Mouse (Mus musculus) forebrain, embryonic 14.5 days (tissue): ENCODE measurements around the gene Phf13. TPM values are rescaled to one million over a fixed set of nuclear protein-coding genes. Genes with fewer than 3 reads are reported as not detected.

Source experiments
- ATAC-seq: fragments of 200-750 bp; cut with Nextera tagmentation; 2 replicates; pipeline ENCODE4 v1.8.0; 2017; ENCODE audit warnings: mild to moderate bottlenecking, moderate library complexity
- DNase-seq: peaks from one replicate; pipeline ENCODE4 v3.0.0-alpha.2; 2015; ENCODE audit warnings: low spot score
- H3K27ac ChIP-seq: fragments of 300-500 bp; sonication (generic); 2 replicates; pipeline ENCODE4 v1.5.1; 2014; ENCODE audit warnings: low read depth, mild to moderate bottlenecking, control low read depth, low read length, moderate library complexity
- H3K27me3 ChIP-seq: fragments of 300-500 bp; sonication (generic); replicated peaks from 2 replicates; pipeline ENCODE4 v1.6.1; 2014; ENCODE audit warnings: low read length, control low read depth, mixed read lengths; ENCODE audit not compliant: control insufficient read depth, insufficient read depth
- H3K36me3 ChIP-seq: fragments of 300-500 bp; sonication (generic); 2 replicates; pipeline ENCODE4 v1.6.1; 2014; ENCODE audit warnings: low read length, control low read depth; ENCODE audit not compliant: control insufficient read depth, insufficient read depth
- H3K4me1 ChIP-seq: fragments of 300-500 bp; sonication (generic); 2 replicates; pipeline ENCODE4 v1.6.1; 2014; ENCODE audit warnings: antibody characterized with exemption, low read length, control low read depth; ENCODE audit not compliant: control insufficient read depth, insufficient read depth
- H3K4me2 ChIP-seq: fragments of 300-500 bp; sonication (generic); 2 replicates; pipeline ENCODE4 v1.6.1; 2014; ENCODE audit warnings: mild to moderate bottlenecking, control low read depth, low read length
- H3K4me3 ChIP-seq: fragments of 300-500 bp; sonication (generic); 2 replicates; pipeline ENCODE4 v1.5.1; 2014; ENCODE audit warnings: low read depth, low read length, control low read depth
- H3K9ac ChIP-seq: fragments of 300-500 bp; sonication (generic); 2 replicates; pipeline ENCODE4 v1.6.1; 2014; ENCODE audit warnings: mild to moderate bottlenecking, low read length, control low read depth, moderate library complexity
- H3K9me3 ChIP-seq: fragments of 300-500 bp; sonication (generic); replicated peaks from 2 replicates; pipeline ENCODE4 v1.6.1; 2016; ENCODE audit warnings: low read length, control low read depth, mixed read lengths; ENCODE audit not compliant: control insufficient read depth
- WGBS: fragments of 180-500 bp; shearing (Covaris S2); extraction: QIAGEN DNeasy Blood & Tissue Kit; methylation state at CpG from one replicate; pipeline ENCODE4 v1.1.7; 2014; 5-methylcytosine and 5-hydroxymethylcytosine counted together
- polyA plus RNA-seq: library from polyadenylated mRNA; unstranded; fragments of >200 nt; fragmentation: Nextera tagmentation; extraction: Ambion mirVana; gene quantifications from 2 replicates; pipeline ENCODE4 v1.2.1, GENCODE M21; 2014

Gene Phf13
- polyA plus RNA-seq, 1 experiment from 2014 or later, result 11.8 TPM

DNA sequence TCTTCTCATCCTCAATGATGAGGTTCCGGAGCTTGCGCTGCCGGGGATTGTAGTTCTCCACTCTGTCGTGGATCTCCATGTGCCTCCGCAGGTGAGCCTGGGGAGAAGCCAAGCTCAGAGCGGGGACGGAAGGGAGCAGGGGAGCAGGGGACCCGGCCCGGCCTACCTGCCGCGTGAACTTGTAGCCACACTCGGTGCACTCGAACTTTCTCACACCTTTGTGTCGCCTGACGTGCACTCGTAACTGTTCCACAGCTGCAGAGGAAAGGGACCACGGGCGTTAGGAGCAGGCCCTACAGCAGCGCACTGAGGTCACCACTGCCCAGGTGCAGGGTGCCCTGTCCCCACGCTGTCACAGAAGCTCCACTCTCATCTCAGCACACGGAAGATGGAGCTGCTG lies 24.0 kb upstream of the Phf13 start:
- DNase-seq (no peak), ATAC-seq (no peak)
- H3K27me3 ChIP-seq, result no peaks in the 10 kb centered on the region
- H3K27ac ChIP-seq, result no peak overlapping the region
- no peak overlapping the region for H3K9ac ChIP-seq
- H3K4me3 ChIP-seq, result no peak overlapping the region
- no peaks in the 10 kb centered on the region for H3K4me1 ChIP-seq
- no peaks in the 10 kb centered on the region for H3K9me3 ChIP-seq
- WGBS, result 94% methylated on average over 21 of the region's 21 CpGs
- H3K36me3 ChIP-seq, result peaks cover 59% of the 10 kb centered on the region
- no peak overlapping the region for H3K4me2 ChIP-seq

DNA sequence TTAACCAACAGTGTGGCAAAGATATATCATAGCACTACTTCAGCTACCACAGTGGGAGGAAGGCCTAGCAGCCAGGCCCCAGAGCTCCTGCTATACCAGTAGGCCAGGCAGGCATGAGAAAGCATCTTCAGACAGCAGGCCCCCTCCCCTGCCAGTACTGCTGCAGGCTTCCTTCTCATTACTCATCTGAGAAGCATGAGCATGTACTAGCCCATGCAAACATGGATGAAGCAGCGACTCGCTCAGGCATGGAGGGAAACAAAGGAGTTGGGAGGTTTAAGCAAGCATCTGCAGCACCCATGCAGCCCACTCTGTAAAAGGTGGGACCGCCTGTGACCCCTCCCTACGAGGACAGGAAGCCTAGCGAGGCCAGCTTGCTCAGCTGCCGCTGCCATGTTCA lies 23.0 kb upstream of the Phf13 start:
- H3K4me2 ChIP-seq, result no peak overlapping the region
- no peak overlapping the region for H3K4me3 ChIP-seq
- ATAC-seq, result no peak
- H3K4me1 ChIP-seq, result no peaks in the 10 kb centered on the region
- DNase-seq, result no peak
- no peaks in the 10 kb centered on the region for H3K9me3 ChIP-seq
- 88% methylated on average over 6 of the region's 6 CpGs for WGBS
- peaks cover 59% of the 10 kb centered on the region for H3K36me3 ChIP-seq
- H3K27ac ChIP-seq, result no peak overlapping the region
- no peak overlapping the region for H3K9ac ChIP-seq
- no peaks in the 10 kb centered on the region for H3K27me3 ChIP-seq

DNA sequence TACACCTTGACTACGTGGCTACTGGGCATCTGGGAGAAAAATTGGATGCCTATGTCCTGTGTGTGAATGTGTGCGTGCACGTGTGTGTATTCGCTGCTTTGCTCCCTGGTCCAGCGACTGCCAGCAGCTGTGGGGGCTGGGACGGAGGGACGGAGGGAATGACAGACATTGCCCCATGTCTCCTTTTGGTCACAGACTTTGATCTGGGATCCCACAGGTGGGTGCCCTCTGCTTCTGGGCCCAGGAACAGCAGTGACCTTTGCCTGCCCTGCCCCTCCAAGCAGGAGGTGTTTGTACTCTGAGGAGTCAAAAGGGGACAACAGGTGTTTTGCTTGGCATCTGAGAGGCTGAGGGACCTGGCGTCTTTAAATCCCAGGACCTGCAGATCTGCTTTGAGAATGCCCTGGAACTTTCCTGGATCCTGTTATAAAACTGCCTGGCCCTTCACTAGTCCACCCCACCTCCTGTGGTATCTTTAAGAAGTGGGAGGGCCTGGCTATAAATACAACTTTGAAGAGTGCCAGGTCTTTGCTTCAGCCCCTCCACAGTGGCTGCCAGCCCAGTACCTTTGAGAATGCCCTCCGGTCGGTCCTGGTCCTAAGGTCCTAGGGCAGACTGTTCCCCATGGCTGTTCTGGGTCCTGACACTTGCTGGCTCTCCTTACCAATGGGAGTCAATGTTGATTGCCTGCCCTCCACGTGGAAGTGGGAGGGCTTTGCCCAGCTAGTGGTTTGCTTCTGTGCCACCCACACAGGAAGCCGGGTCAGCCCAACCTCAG lies 17.2 kb upstream of the Phf13 start:
- DNase-seq, result no peak
- Histone ChIP-seq H3K9ac (no peak overlapping the region), H3K4me2 (no peak overlapping the region), H3K36me3 (peaks cover 4% of the 10 kb centered on the region; the same call in 1 of the 2 replicates), H3K4me3 (no peak overlapping the region), H3K27me3 (no peaks in the 10 kb centered on the region), H3K9me3 (no peaks in the 10 kb centered on the region), H3K4me1 (peaks cover 13% of the 10 kb centered on the region), H3K27ac (no peak overlapping the region)
- no peak for ATAC-seq
- WGBS, result 82% methylated on average over 12 of the region's 12 CpGs

DNA sequence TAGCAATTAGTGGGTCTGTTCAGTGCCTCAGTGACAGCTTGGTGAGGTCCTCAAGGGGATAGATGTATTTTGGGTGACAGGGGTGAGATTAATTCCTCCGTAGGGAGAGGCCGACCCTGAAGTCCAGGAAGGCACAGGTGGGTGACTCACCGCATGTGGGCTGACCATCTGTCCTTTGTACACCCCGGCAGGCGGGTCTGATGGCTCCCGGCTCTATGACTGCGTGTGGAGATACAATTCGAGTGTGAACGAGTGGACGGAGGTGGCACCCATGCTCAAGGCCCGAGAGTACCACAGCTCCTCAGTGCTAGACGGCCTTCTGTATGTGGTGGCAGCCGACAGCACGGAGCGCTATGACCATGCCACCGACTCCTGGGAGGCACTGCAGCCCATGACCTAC lies 16.1 kb upstream of the Phf13 start:
- DNase-seq, result no peak
- 91% methylated on average over 16 of the region's 16 CpGs for WGBS

DNA sequence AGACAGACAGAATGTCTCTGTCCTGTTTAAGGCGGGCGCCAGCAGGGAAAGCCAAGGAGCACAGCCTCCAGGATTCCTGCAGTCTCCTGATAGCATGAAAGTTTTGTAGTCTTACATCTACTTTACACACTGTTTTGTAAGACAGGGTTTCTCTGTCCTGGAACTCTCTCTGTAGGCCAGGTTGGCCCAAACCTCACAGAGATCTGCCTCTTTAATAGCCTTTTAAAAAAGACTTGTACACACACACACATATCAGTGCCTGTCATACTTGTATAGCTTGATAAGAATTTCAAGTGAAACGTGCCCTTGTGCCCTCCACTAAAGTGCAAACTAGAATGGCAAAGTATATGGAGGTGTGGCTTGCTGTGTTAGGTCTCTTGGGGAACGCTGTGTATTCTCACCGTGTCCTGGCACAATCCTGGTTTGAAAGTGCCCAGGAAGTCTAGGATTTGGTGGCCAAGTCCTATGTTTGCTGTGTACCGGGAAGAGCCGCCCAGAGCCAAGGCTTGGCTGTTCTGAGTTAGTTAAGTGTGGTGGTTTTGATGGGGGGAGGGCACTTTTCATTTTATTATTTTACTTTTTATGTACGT lies 15.2 kb upstream of the Phf13 start:
- WGBS, result 85% methylated on average over 8 of the region's 8 CpGs
- Histone ChIP-seq H3K27ac (no peak overlapping the region), H3K4me1 (peaks cover 15% of the 10 kb centered on the region), H3K36me3 (peaks cover 4% of the 10 kb centered on the region; the same call in 1 of the 2 replicates), H3K9me3 (no peaks in the 10 kb centered on the region), H3K27me3 (peaks cover 15% of the 10 kb centered on the region), H3K4me3 (0 out of 2 replicates have a peak overlapping the region, but pooled peaks have one; percentile 4), H3K4me2 (peak overlapping the region; percentile 100), H3K9ac (no peak overlapping the region)
- no peak for DNase-seq
- ATAC-seq, result no peak

More for the DNA sequence above, 16.1 kb upstream of the Phf13 start:
- H3K27me3 ChIP-seq, result peaks cover 11% of the 10 kb centered on the region
- no peak overlapping the region for H3K9ac ChIP-seq
- ATAC-seq, result no peak
- H3K36me3 ChIP-seq, result peaks cover 4% of the 10 kb centered on the region; the same call in 1 of the 2 replicates
- H3K9me3 ChIP-seq, result no peaks in the 10 kb centered on the region
- H3K27ac ChIP-seq, result no peak overlapping the region
- no peak overlapping the region for H3K4me2 ChIP-seq
- H3K4me1 ChIP-seq, result peaks cover 15% of the 10 kb centered on the region
- H3K4me3 ChIP-seq, result no peak overlapping the region

DNA sequence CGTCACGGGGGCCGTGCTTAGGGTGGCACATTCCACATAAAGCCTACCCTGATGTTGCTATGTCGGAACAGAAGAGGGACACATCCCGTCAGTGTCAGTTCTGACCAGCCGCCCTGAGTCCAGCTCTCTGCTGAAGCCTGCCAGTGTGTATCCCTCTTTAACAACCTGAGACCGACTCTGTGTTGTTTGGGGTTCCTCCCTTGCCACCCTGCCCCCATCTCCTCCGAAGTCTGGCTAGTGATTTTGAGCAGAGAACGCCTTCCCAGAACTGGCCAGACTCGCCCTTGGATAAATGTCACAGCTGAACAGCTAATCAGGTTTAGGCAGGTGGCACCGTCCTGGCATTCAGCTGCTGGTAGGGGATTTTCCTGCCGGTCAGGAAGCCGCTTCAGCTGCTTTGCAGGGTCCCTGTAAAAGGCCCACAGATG lies 14.7 kb upstream of the Phf13 start:
- Histone ChIP-seq H3K9me3 (no peaks in the 10 kb centered on the region), H3K9ac (no peak overlapping the region), H3K4me2 (peak overlapping the region; percentile 100), H3K36me3 (peaks cover 4% of the 10 kb centered on the region; the same call in 1 of the 2 replicates), H3K4me1 (peaks cover 15% of the 10 kb centered on the region), H3K27ac (no peak overlapping the region), H3K4me3 (peak overlapping the region; percentile 71; the same call in 1 of the 2 replicates), H3K27me3 (peaks cover 15% of the 10 kb centered on the region)
- 7% methylated on average over 13 of the region's 13 CpGs for WGBS
- DNase-seq (no peak), ATAC-seq (no peak)

DNA sequence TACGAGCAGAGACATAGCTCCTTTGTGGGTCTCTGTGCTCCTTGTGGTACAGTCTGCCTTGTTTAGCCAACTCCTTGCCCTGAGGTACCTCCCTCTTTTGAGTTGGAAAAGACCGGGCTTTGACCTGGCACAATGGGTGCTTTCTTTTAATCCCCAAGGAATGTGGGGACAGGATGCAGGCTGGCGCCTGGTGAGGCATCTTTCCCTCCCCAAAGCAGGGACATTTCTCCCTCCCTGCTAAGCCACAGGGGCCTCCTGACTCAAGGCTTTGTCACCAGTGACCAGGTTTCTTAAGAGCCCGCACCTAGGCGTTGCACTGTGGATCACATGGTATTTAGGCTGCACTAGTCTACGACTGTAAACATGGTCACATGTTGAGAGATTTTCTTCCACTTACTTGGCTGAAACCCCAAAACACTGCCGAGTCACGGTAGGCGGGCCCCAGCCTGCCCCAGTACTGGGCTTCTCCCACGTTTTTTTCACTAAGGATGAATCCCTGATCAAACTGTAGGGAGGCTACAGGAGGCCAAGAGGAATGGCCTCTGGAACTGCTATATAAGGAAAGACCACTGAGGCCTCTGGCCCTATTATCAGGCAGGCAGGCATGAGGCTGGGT lies 14.1 kb upstream of the Phf13 start:
- peaks cover 15% of the 10 kb centered on the region for H3K27me3 ChIP-seq
- H3K4me3 ChIP-seq, result peak overlapping the region; percentile 71
- peak overlapping the region; percentile 100 for H3K4me2 ChIP-seq
- peaks cover 15% of the 10 kb centered on the region for H3K4me1 ChIP-seq
- DNase-seq (peak; percentile 33), ATAC-seq (no peak)
- WGBS, result 1% methylated on average over 10 of the region's 10 CpGs
- 0 out of 2 replicates have a peak overlapping the region, but pooled peaks have one; percentile 66 for H3K9ac ChIP-seq
- no peak overlapping the region for H3K27ac ChIP-seq
- H3K9me3 ChIP-seq, result no peaks in the 10 kb centered on the region
- 0 out of 2 replicates have a peak, but pooled peaks cover 1% of the 10 kb centered on the region for H3K36me3 ChIP-seq

DNA sequence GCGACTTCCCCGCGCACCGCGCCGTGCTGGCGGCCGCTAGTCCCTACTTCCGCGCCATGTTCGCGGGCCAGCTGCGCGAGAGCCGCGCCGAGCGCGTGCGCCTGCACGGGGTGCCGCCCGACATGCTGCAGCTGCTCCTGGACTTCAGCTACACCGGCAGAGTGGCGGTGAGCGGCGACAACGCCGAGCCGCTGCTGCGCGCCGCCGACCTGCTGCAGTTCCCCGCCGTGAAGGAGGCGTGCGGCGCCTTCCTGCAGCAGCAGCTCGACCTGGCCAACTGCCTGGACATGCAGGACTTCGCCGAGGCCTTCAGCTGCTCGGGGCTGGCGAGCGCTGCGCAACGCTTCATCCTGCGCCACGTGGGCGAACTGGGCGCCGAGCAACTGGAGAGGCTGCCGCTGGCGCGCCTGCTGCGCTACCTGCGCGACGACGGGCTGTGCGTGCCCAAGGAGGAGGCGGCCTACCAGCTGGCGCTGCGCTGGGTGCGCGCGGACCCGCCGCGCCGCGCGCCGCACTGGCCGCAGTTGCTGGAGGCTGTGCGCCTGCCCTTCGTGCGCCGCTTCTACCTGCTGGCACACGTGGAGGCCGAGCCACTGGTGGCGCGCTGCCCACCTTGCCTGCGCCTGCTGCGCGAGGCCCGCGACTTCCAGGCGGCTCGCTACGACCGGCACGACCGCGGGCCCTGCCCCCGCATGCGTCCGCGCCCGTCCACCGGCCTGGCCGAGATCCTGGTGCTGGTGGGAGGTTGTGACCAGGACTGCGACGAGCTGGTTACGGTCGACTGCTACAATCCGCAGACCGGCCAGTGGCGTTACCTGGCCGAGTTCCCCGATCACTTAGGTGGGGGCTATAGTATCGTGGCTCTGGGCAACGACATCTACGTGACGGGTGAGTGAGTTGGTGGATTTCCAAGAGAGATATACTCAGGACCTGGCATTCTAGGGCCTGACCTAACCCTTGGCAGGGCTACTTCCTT lies 13.3 kb upstream of the Phf13 start:
- Histone ChIP-seq H3K4me3 (peak overlapping the region; percentile 71), H3K36me3 (no peaks in the 10 kb centered on the region), H3K4me1 (peaks cover 15% of the 10 kb centered on the region), H3K9ac (peak overlapping the region; percentile 66), H3K9me3 (no peaks in the 10 kb centered on the region), H3K4me2 (peak overlapping the region; percentile 100), H3K27me3 (peaks cover 15% of the 10 kb centered on the region), H3K27ac (peak overlapping the region; percentile 62)
- DNase-seq (peak; percentile 65), ATAC-seq (peak; percentile 80)
- under 1% methylated on average over 101 of the region's 115 CpGs for WGBS
